34 mouse cellular contexts compared by ENCODE assay signal in the genomic region with DNA sequence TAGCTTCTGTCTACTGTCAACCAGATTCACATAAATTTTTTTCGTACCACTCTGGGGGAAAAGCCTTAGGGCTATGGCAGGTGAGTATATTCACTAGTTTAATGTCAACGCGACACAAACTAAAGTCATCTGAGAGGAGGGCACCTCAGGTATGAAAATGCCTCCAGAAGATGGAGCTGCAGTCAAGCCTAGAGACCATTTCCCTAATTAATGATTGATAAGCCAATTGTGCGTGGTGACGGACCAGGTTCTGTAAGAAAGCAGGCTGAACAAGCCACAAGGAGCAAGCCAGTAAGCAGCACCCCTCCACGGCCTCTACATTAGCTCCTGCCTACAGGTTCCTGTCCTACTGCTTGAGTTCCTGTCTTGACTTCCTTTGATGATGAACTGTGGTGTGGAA. TPM values are rescaled to one million over a fixed set of nuclear protein-coding genes. Genes with fewer than 3 reads are reported as not detected.
DNase-seq lines count a peak whose midpoint lies in the region; ATAC-seq and TF ChIP-seq lines count a peak whose summit lies in the region.
"Had no signal": no experiment of that assay in that cellular context is flagged by ENCODE, and none has a peak within 500 bp of the region (broad histone marks: within the 10 kb centered on the region; RNA-seq: fewer than 3 reads in every experiment).

No protein-coding gene starts in this region.

- TF ChIP-seq POLR2A in liver, adult 2 months (IDR thresholded peaks at IDR 0.05; ENCODE audit: extremely low read depth, insufficient read depth, low read length), result no peak

- no peak overlapping the region for H3K4me2 ChIP-seq in liver, embryonic 12.5 days
- H3K4me2 ChIP-seq: embryonic facial prominence, embryonic 12.5 days; embryonic facial prominence, embryonic 15.5 days; heart, embryonic 13.5 days; hindbrain, embryonic 14.5 days had no signal

- peak; percentile 6 for DNase-seq in gastrocnemius, adult 2 months
- DNase-seq in gastrocnemius, adult 8-10 months (ENCODE audit: low spot score in 2 of 2), result no peak
- DNase-seq in kidney, adult 9 months, result peak; percentile 64
- no peak for DNase-seq in kidney, postnatal 4 days
- DNase-seq in liver, adult 2 months (ENCODE audit: extremely low read depth, low read depth, low spot score), result peak; percentile 85
- DNase-seq: adrenal gland, postnatal 14 days; cerebellum, adult 11 months; cerebellum, adult 2 months; cerebellum, adult 9-11 months; cerebellum, postnatal 25 days; forebrain, postnatal 0 days; gastrocnemius, postnatal 10 days; gastrocnemius, postnatal 36 days; heart, adult 2 months; heart, postnatal 14 days; heart, postnatal 4 days had no signal

- no peak for ATAC-seq in liver, embryonic 12.5 days
- ATAC-seq: forebrain, embryonic 14.5 days; forebrain, postnatal 0 days; hindbrain, postnatal 0 days; Patski had no signal

- no peak overlapping the region for H3K27ac ChIP-seq in gastrocnemius, adult 2 months
- peak overlapping the region; percentile 98 for H3K27ac ChIP-seq in liver, adult 2 months (replicated peaks; ENCODE audit: insufficient read depth, low read depth, low read length)
- H3K27ac ChIP-seq in liver, embryonic 12.5 days, result no peak overlapping the region
- H3K27ac ChIP-seq: embryonic facial prominence, embryonic 12.5 days; embryonic facial prominence, embryonic 15.5 days; heart, adult 2 months; heart, embryonic 10.5 days; heart, embryonic 13.5 days; hindbrain, embryonic 14.5 days; hindbrain, postnatal 0 days had no signal

- no peak for TF ChIP-seq CTCF in gastrocnemius, adult 2 months (IDR thresholded peaks at IDR 0.05)
- peak; percentile 19; the same call in 1 of the 2 replicates for TF ChIP-seq CTCF in liver, adult 2 months (IDR thresholded peaks at IDR 0.05; ENCODE audit: low read depth, low read length)

- no peaks in the 10 kb centered on the region for H3K9me3 ChIP-seq in liver, embryonic 12.5 days (replicated peaks)
- H3K9me3 ChIP-seq: embryonic facial prominence, embryonic 12.5 days; embryonic facial prominence, embryonic 15.5 days; heart, embryonic 10.5 days; heart, embryonic 13.5 days had no signal

- H3K4me3 ChIP-seq in gastrocnemius, adult 2 months, result no peak overlapping the region
- H3K4me3 ChIP-seq in liver, adult 2 months (ENCODE audit: insufficient read depth, low read depth, low read length), result no peak overlapping the region
- no peak overlapping the region for H3K4me3 ChIP-seq in liver, embryonic 12.5 days
- H3K4me3 ChIP-seq: embryonic facial prominence, embryonic 12.5 days; embryonic facial prominence, embryonic 15.5 days; heart, adult 2 months; heart, embryonic 10.5 days; heart, embryonic 13.5 days had no signal

- peak overlapping the region; percentile 7 for H3K9ac ChIP-seq in liver, adult 2 months (ENCODE audit: low read depth, low read length)
- no peak overlapping the region for H3K9ac ChIP-seq in liver, embryonic 12.5 days
- H3K9ac ChIP-seq: embryonic facial prominence, embryonic 12.5 days; embryonic facial prominence, embryonic 15.5 days; forebrain, postnatal 0 days; heart, embryonic 13.5 days; hindbrain, embryonic 14.5 days had no signal

- peaks cover 15% of the 10 kb centered on the region for H3K4me1 ChIP-seq in liver, adult 2 months (ENCODE audit: control insufficient read depth, insufficient read depth, low read length)
- H3K4me1 ChIP-seq in liver, embryonic 12.5 days, result peaks cover 11% of the 10 kb centered on the region

- peaks cover 18% of the 10 kb centered on the region; the same call in 1 of the 2 replicates for H3K79me2 ChIP-seq in liver, adult 2 months (ENCODE audit: control insufficient read depth, insufficient read depth, low read length)

- H3K27me3 ChIP-seq in liver, adult 2 months (ENCODE audit: control insufficient read depth, insufficient read depth, low read length), result no peaks in the 10 kb centered on the region
- peaks cover 77% of the 10 kb centered on the region for H3K27me3 ChIP-seq in liver, embryonic 12.5 days (replicated peaks)

- no peaks in the 10 kb centered on the region for H3K36me3 ChIP-seq in liver, adult 2 months (ENCODE audit: control insufficient read depth, insufficient read depth, low read length)
- H3K36me3 ChIP-seq in liver, embryonic 12.5 days, result no peaks in the 10 kb centered on the region
- H3K36me3 ChIP-seq: embryonic facial prominence, embryonic 12.5 days; embryonic facial prominence, embryonic 15.5 days; heart, embryonic 10.5 days; heart, embryonic 13.5 days had no signal

- intact Hi-C loops in gastrocnemius, adult 2 months (cut with DNase I), result no loop called here

- WGBS in liver, adult 2 months, result 53% methylated on average over 6 of the region's 6 CpGs
- 78% methylated on average over 6 of the region's 6 CpGs for WGBS in liver, embryonic 12.5 days (ENCODE audit: insufficient replicate concordance)

RNA-seq across cellular contexts. Expression of gene Etnk2, which starts 2.4 kb away (rescaled TPM):
- under 1 TPM; 0.10 to 0.20 TPM for total RNA-seq in gastrocnemius, adult 2 months (2021)
- under 1 TPM in 3 of 4 experiments, not detected in 1; 0.15 to 0.64 (median 0.40) TPM for total RNA-seq in gastrocnemius, adult 8-10 months (2022)
- 361 and 389 TPM in 2 replicates for total RNA-seq in liver, adult 2 months (2014; rRNA removed)
- 249 and 278 TPM in 2 replicates for polyA plus RNA-seq in liver, adult 2 months (2012; rRNA removed)
- 4.0 and 4.1 TPM in 2 replicates for polyA plus RNA-seq in liver, embryonic 12.5 days (2016; fragmentation: Nextera tagmentation; extraction: Ambion mirVana)
- total RNA-seq: common myeloid progenitor, adult 5-6 weeks; granulocyte monocyte progenitor cell, adult 5-6 weeks had no signal

RNA-seq across cellular contexts. Expression of gene Ren1, which starts 10.7 kb away (rescaled TPM):
- under 1 TPM in 1 of 2 experiments, not detected in 1; 0.15 TPM for total RNA-seq in gastrocnemius, adult 2 months (2021)
- not detected for total RNA-seq in gastrocnemius, adult 8-10 months (2022)
- not detected in 2 replicates for total RNA-seq in liver, adult 2 months (2014; rRNA removed)
- polyA plus RNA-seq in liver, adult 2 months (2012; rRNA removed), result 0.18 and 7.6 TPM in 2 replicates
- polyA plus RNA-seq in liver, embryonic 12.5 days (2016; fragmentation: Nextera tagmentation; extraction: Ambion mirVana), result 0.29 and 0.39 TPM in 2 replicates
- total RNA-seq: common myeloid progenitor, adult 5-6 weeks; gastrocnemius, postnatal 10 days; gastrocnemius, postnatal 36 days; granulocyte monocyte progenitor cell, adult 5-6 weeks had no signal
- polyA plus RNA-seq: forebrain, embryonic 11.5 days; forebrain, embryonic 14.5 days; frontal cortex, adult 2 months; Patski had no signal

RNA-seq across cellular contexts. Expression of gene Kiss1, which starts 39.3 kb away (rescaled TPM):
- not detected for total RNA-seq in gastrocnemius, adult 2 months (2021)
- not detected for total RNA-seq in gastrocnemius, adult 8-10 months (2022)
- total RNA-seq in liver, adult 2 months (2014; rRNA removed), result not detected in 2 replicates
- not detected in 2 replicates for polyA plus RNA-seq in liver, adult 2 months (2012; rRNA removed)
- polyA plus RNA-seq in liver, embryonic 12.5 days (2016; fragmentation: Nextera tagmentation; extraction: Ambion mirVana), result not detected in 2 replicates
- total RNA-seq: adrenal gland, adult 18-20 months; adrenal gland, postnatal 14 days; adrenal gland, postnatal 4 days; common myeloid progenitor, adult 5-6 weeks; ES-E14; forebrain, postnatal 0 days; gastrocnemius, postnatal 10 days; gastrocnemius, postnatal 36 days; granulocyte monocyte progenitor cell, adult 5-6 weeks; heart, adult 2 months; heart, postnatal 14 days; heart, postnatal 4 days; hindbrain, postnatal 0 days had no signal
- polyA plus RNA-seq: cerebellum, adult 2 months; embryonic facial prominence, embryonic 12.5 days; forebrain, embryonic 14.5 days; forebrain, postnatal 0 days; heart, adult 2 months; heart, embryonic 10.5 days; heart, embryonic 13.5 days; heart, embryonic 16.5 days; hindbrain, embryonic 11.5 days; hindbrain, embryonic 14.5 days; hindbrain, postnatal 0 days; Patski had no signal

RNA-seq across cellular contexts. Expression of gene Golt1a, which starts 51.4 kb away (rescaled TPM):
- not detected for total RNA-seq in gastrocnemius, adult 2 months (2021)
- total RNA-seq in gastrocnemius, adult 8-10 months (2022), result not detected
- total RNA-seq in liver, adult 2 months (2014; rRNA removed), result 11.4 and 13.0 TPM in 2 replicates
- 16.1 and 21.2 TPM in 2 replicates for polyA plus RNA-seq in liver, adult 2 months (2012; rRNA removed)
- 4.4 and 5.8 TPM in 2 replicates for polyA plus RNA-seq in liver, embryonic 12.5 days (2016; fragmentation: Nextera tagmentation; extraction: Ambion mirVana)
- total RNA-seq: common myeloid progenitor, adult 5-6 weeks; ES-E14; gastrocnemius, postnatal 10 days; gastrocnemius, postnatal 36 days; granulocyte monocyte progenitor cell, adult 5-6 weeks; heart, adult 2 months; heart, postnatal 14 days; heart, postnatal 4 days; hindbrain, postnatal 0 days had no signal
- polyA plus RNA-seq: cerebellum, adult 2 months; embryonic facial prominence, embryonic 12.5 days; forebrain, embryonic 11.5 days; forebrain, embryonic 14.5 days; forebrain, postnatal 0 days; heart, embryonic 16.5 days; hindbrain, embryonic 11.5 days; hindbrain, embryonic 14.5 days had no signal

Comparison
In these comparisons a context has a peak if more than half of its experiments do, and no peak if none do; other contexts are left out.
1. DNase-seq: peak in gastrocnemius, adult 2 months (single experiment), kidney, adult 9 months (single experiment) and liver, adult 2 months (single experiment); none in gastrocnemius, adult 8-10 months (0 of 2) and kidney, postnatal 4 days (0 of 2).
2. RNA of gene Etnk2, which starts 2.4 kb away (total RNA-seq): 361 to 389 TPM in liver, adult 2 months; 0.15 to 0.64 TPM in gastrocnemius, adult 8-10 months and 0.10 to 0.20 TPM in gastrocnemius, adult 2 months; every median in the first group is over 100 times any median in the second.